Mouse (Mus musculus): Measurements from ENCODE around the gene Itpr1.

Itpr1 gene

GRCm38 (mm10) chr6:108517241-108517981 is 304.5 kb downstream of the Itpr1 start:
- DNase-seq (ENCODE audit: low spot score), result no peak

- DNase-seq (ENCODE audit: low spot score), result no peak
Measured at GRCm38 (mm10) chr6:108517986-108518385, 305.1 kb downstream of the Itpr1 start.

- no peak for DNase-seq (ENCODE audit: low spot score)
Measured at GRCm38 (mm10) chr6:108518552-108518951, 305.7 kb downstream of the Itpr1 start.

- DNase-seq (ENCODE audit: low spot score), result no peak
Measured at GRCm38 (mm10) chr6:108519327-108519726, 306.4 kb downstream of the Itpr1 start.

- no peak for DNase-seq (ENCODE audit: low spot score)
Measured at GRCm38 (mm10) chr6:108523956-108524616, 311.2 kb downstream of the Itpr1 start.

- no peak for DNase-seq (ENCODE audit: low spot score)
Measured at GRCm38 (mm10) chr6:108524617-108525010, 311.7 kb downstream of the Itpr1 start.

DNA sequence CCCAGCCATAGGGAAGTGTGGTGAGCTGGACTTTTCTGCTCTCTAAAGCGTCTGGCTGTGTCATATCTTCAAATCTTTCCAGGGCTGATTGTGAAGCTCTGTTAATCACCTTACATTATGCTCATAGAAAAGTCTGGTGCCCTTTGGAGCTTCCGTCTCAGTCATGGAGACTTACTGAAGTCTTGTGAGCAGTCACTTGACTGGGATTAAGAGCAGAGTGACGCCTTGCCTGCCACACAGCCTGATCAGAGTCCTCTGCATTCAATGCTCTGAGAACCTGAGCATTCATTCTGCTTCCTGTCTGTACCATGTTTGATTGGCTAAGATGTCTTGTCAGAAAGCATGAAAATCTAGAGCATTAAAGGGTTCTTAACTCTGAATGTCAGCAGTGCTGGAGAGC is 314.7 kb downstream of the Itpr1 start:
- no peak for DNase-seq (ENCODE audit: low spot score)

- DNase-seq (ENCODE audit: low spot score), result no peak
Measured at GRCm38 (mm10) chr6:108527993-108528392, 315.1 kb downstream of the Itpr1 start.

GRCm38 (mm10) chr6:108529150-108529549 is 316.3 kb downstream of the Itpr1 start:
- DNase-seq (ENCODE audit: low spot score), result no peak

- DNase-seq (ENCODE audit: low spot score), result no peak
Measured at GRCm38 (mm10) chr6:108530781-108531323, 318.0 kb downstream of the Itpr1 start.

GRCm38 (mm10) chr6:108531324-108532311 is 318.7 kb downstream of the Itpr1 start:
- no peak for DNase-seq (ENCODE audit: low spot score)

DNA sequence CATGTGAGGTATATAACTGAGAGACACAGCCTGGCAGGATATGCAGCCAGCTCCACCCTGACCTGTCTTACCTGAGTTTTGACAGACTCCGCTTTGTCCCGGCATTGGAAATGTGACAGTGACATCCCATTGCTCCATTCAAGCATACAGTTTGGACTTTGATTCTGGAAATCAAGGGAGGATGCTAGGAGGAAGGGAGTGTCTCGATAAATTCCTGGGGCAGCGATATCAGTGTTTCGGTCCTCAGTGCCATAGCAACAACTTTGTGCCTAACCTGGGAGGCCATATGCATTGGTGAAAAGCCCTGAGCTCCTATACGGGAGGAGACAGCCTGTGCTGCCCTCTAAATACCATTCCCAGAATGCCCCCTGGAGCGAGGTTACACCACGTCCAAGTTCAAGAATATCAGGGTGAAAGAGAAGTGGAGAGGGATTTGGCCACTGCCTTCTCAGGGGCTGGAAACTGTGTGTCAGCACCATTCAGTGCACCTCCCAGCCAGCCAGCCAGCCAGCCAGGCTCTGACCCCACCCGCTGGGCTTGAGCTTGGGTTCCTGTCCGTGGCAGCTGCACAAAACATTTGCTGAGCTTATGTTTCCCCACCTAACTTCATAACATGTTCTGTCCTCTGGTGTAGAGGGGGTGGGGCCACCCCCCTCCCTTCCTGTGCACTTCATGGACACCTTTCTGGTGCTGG is 319.7 kb downstream of the Itpr1 start:
- DNase-seq (ENCODE audit: low spot score), result no peak

DNA sequence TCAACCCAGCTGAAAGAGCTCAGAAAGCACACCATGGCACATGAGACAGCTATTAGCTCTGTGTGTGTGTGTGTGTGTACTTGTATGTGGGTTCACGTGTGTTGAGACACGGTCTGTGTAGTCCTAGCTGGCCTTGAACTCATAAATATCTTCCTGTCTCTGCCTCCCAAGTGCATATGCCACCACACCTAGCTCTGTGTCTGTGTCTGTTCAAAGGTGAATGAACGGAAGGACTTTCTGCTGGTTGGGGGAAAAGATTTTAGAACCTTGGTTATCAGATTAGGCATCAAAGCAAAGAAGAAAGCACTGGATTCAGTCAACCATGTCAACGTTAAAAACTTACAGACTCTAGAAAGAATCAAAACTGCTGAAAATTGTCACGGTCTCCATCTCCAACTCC is 321.2 kb downstream of the Itpr1 start:
- DNase-seq (ENCODE audit: low spot score), result no peak

DNA sequence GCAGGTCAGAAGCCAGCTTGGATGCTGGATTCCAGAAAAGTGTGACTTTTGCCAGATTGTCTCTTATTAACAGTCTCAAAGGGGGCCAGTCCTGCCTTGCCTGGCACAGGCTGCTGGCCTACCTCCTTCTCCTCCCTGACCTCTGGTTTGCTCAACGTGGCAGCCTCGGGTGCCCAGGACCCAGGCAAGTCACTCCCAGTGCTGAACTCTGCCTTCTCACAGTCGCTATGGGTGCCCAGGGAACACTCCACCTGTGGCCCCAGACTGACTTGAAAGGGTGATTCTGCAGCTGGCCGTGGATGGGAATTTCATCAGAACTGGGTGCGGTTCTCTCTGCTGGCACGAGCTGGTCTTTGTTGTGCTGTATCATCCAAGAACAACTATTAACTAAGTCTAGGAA is 321.7 kb downstream of the Itpr1 start:
- no peak for DNase-seq (ENCODE audit: low spot score)

- DNase-seq (ENCODE audit: low spot score), result no peak
Measured at GRCm38 (mm10) chr6:108535309-108535708, 322.4 kb downstream of the Itpr1 start.

DNA sequence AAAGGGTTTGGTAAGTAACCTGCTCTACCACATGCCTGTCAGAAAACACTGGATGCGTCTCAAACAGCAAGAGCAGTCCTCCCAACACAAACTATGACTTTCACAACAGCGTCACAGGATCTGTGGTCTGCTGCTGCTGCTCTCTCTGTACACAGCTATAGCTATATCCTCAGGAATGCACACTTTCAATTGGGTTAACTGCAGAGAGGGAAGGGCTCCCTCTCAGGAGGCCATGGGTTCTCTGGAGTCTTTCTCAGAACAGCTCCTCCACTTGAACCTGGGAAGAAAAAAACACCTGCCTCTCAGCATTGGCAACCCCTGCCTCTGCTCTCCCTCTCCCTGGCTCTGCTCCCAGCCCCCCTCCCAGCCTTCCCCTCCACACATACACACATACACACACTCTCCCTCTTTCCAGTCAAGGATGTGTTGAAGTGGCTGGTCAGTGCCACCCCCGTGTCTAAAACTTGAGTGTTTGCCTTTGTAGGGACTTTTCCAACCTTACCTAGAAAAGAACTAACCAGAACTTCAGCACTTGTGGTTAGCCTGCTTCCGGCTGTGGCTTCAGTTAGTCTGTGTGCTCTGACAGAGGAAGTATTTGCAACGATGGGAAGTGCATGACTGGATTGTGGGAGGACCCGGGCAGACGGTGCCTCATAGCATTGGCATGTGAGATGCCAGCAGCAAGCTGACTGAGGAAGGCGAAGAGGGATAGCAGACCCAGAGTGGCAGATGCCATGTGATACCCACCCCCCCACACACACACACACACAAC is 323.8 kb downstream of the Itpr1 start:
- no peak for DNase-seq (ENCODE audit: low spot score)

GRCm38 (mm10) chr6:108538406-108538805 is 325.5 kb downstream of the Itpr1 start:
- DNase-seq (ENCODE audit: low spot score), result no peak

DNA sequence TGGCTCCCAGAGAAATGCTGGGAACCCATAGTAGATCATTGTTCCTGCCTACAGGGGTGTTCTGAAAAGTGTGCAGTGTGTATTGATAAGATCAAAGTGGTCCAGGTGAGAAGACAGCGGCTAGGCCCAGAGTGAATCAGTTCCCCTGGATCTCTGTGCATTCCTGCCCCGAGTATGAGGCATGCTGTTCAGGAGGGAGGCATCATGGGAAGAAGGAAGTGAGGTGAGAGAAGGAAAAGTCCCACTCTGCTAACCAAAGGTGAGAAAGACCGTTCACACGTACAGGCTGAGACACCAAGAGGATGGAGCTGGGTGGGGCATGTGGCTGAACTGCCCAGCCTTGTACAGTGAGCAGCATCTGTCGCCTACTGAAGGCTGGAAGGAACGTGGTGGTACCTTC is 327.5 kb downstream of the Itpr1 start:
- no peak for DNase-seq (ENCODE audit: low spot score)

GRCm38 (mm10) chr6:108544917-108545316 is 332.0 kb downstream of the Itpr1 start:
- DNase-seq (ENCODE audit: low spot score), result no peak

- DNase-seq (ENCODE audit: low spot score), result no peak
Measured at GRCm38 (mm10) chr6:108545464-108545863, 332.6 kb downstream of the Itpr1 start.

- DNase-seq (ENCODE audit: low spot score), result no peak
Measured at GRCm38 (mm10) chr6:108548413-108548812, 335.5 kb downstream of the Itpr1 start.

Measured in urinary bladder, postnatal 10 days (tissue).